18 mouse cellular contexts compared by ENCODE assay signal in genomic region chr6:39035039-39035438, GRCm38 (mm10).
"Had no signal": no experiment of that assay in that cellular context is flagged by ENCODE, and none has a peak within 500 bp of the region (broad histone marks: within the 10 kb centered on the region; RNA-seq: fewer than 3 reads in every experiment).

No protein-coding gene starts in this region.

- ATAC-seq: midbrain, embryonic 13.5 days; midbrain, embryonic 15.5 days had no signal

- H3K9me3 ChIP-seq: midbrain, embryonic 10.5 days; midbrain, embryonic 13.5 days; midbrain, embryonic 15.5 days; neural tube, embryonic 13.5 days; neural tube, embryonic 15.5 days had no signal

- H3K4me3 ChIP-seq: midbrain, embryonic 10.5 days; midbrain, embryonic 13.5 days; midbrain, embryonic 15.5 days; myocyte; neural tube, embryonic 13.5 days; neural tube, embryonic 15.5 days had no signal

- H3K27me3 ChIP-seq: midbrain, embryonic 13.5 days; midbrain, embryonic 15.5 days; neural tube, embryonic 13.5 days; neural tube, embryonic 15.5 days had no signal

- H3K4me1 ChIP-seq: midbrain, embryonic 15.5 days had no signal

- H3K36me3 ChIP-seq: midbrain, embryonic 10.5 days; midbrain, embryonic 13.5 days; midbrain, embryonic 15.5 days; neural tube, embryonic 13.5 days; neural tube, embryonic 15.5 days had no signal

- DNase-seq: lung, adult 18-20 months; lung, embryonic 14.5 days; lung, postnatal 10 days; lung, postnatal 4 days; retina, postnatal 1 day; right cerebral cortex, adult 18-20 months; right cerebral cortex, postnatal 25 days; right cerebral cortex, postnatal 4 days; spleen, adult 18-20 months; thymus, adult 18-20 months; thymus, postnatal 14 days; thymus, postnatal 36 days had no signal

- H3K4me2 ChIP-seq: lung, embryonic 14.5 days; midbrain, embryonic 13.5 days; midbrain, embryonic 15.5 days; neural tube, embryonic 13.5 days; neural tube, embryonic 15.5 days had no signal

- H3K27ac ChIP-seq: midbrain, embryonic 10.5 days; midbrain, embryonic 13.5 days; midbrain, embryonic 15.5 days; neural tube, embryonic 13.5 days; neural tube, embryonic 15.5 days had no signal

- H3K9ac ChIP-seq: lung, embryonic 14.5 days; midbrain, embryonic 13.5 days; midbrain, embryonic 15.5 days; neural tube, embryonic 13.5 days; neural tube, embryonic 15.5 days had no signal
